In the genomic region with DNA sequence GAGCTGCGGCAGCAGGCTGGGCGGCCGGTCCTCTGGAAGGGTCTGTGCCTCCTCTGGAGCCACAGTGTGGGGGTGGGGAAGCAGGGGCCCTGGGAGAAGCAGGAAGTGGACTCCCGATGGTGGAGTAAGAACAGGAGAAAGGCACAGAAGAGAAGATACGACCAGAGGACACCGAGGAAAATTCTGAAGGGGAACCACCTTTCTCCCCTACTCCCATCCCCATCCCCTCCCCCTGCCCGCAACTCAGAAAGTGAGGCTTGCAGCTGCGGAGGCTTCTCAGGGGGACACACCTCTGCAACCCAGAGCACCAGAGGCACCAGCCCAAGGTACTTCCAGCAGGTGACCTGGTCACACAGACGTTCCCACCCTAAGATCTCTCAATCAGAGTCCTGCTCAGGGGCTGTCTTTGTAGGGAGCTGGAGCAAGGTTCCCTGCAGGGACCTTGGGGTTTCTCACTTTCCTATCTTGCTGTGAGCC, we compare ENCODE assay signal across 8 mouse cellular contexts. TPM values are rescaled to one million over a fixed set of nuclear protein-coding genes. Genes with fewer than 3 reads are reported as not detected.
DNase-seq lines count a peak whose midpoint lies in the region; ATAC-seq lines count a peak whose summit lies in the region.

No protein-coding gene starts in this region.

- 0 out of 2 replicates have a peak, but pooled peaks cover 2% of the 10 kb centered on the region for H3K27me3 ChIP-seq in forebrain, embryonic 16.5 days (replicated peaks; ENCODE audit: control insufficient read depth, insufficient read depth, low read length)
- H3K27me3 ChIP-seq in midbrain, embryonic 14.5 days (ENCODE audit: control insufficient read depth, insufficient read depth, low read length), result no peaks in the 10 kb centered on the region

- H3K9me3 ChIP-seq in forebrain, embryonic 16.5 days (ENCODE audit: control insufficient read depth, low read length), result no peaks in the 10 kb centered on the region
- no peaks in the 10 kb centered on the region for H3K9me3 ChIP-seq in midbrain, embryonic 14.5 days (ENCODE audit: control insufficient read depth, low read length)

- no peak overlapping the region for H3K27ac ChIP-seq in forebrain, embryonic 16.5 days (ENCODE audit: low read length)
- no peak overlapping the region for H3K27ac ChIP-seq in midbrain, embryonic 14.5 days (replicated peaks; ENCODE audit: low read depth, low read length)

- H3K4me1 ChIP-seq in forebrain, embryonic 16.5 days (replicated peaks; ENCODE audit: control insufficient read depth, insufficient read depth, low read length), result peaks cover 7% of the 10 kb centered on the region
- H3K4me1 ChIP-seq in midbrain, embryonic 14.5 days (ENCODE audit: control insufficient read depth, insufficient read depth, low read length), result peaks cover 5% of the 10 kb centered on the region; the same call in 1 of the 2 replicates

- no peak overlapping the region; the same call in 1 of the 2 replicates for H3K9ac ChIP-seq in forebrain, embryonic 16.5 days (replicated peaks; ENCODE audit: low read depth, low read length)
- peak overlapping the region; percentile 39 for H3K9ac ChIP-seq in midbrain, embryonic 14.5 days (replicated peaks; ENCODE audit: low read length)

- DNase-seq in thymus, postnatal 25 days, result peak; percentile 31
- DNase-seq in thymus, adult 18-20 months, result no peak
- peak; percentile 81 to 86 for DNase-seq in kidney, postnatal 4 days
- DNase-seq in midbrain, embryonic 14.5 days, result peak; percentile 60
- DNase-seq in cerebellum, adult 11 months, result no peak
- no peak for DNase-seq in frontal cortex, postnatal 36 days (ENCODE audit: low spot score in 2 of 2)

- peak overlapping the region; percentile 20 for H3K4me3 ChIP-seq in forebrain, embryonic 16.5 days (replicated peaks; ENCODE audit: low read length)
- H3K4me3 ChIP-seq in midbrain, embryonic 14.5 days (replicated peaks; ENCODE audit: low read depth, low read length), result peak overlapping the region; percentile 29

- peak; percentile 47; the same call in 1 of the 2 replicates for ATAC-seq in forebrain, embryonic 16.5 days
- ATAC-seq in midbrain, embryonic 14.5 days (ENCODE audit: low FRiP score, low TSS enrichment), result no peak; the same call in 1 of the 2 replicates
- ATAC-seq in erythroid progenitor cell, adult 5-6 weeks (replicated peaks; ENCODE audit: low FRiP score, poor library complexity, severe bottlenecking), result no peak

- 2% methylated on average over 8 of the region's 9 CpGs for WGBS in forebrain, embryonic 16.5 days
- WGBS in midbrain, embryonic 14.5 days, result 2% methylated on average over 9 of the region's 9 CpGs

- H3K36me3 ChIP-seq in forebrain, embryonic 16.5 days (ENCODE audit: control insufficient read depth, insufficient read depth), result no peaks in the 10 kb centered on the region
- H3K36me3 ChIP-seq in midbrain, embryonic 14.5 days (ENCODE audit: control insufficient read depth, insufficient read depth, low read length), result no peaks in the 10 kb centered on the region

- H3K4me2 ChIP-seq in forebrain, embryonic 16.5 days (ENCODE audit: low read length), result peak overlapping the region; percentile 53
- peak overlapping the region; percentile 60 for H3K4me2 ChIP-seq in midbrain, embryonic 14.5 days (ENCODE audit: low read length)

RNA-seq across cellular contexts. Expression of gene Eif4a2, which starts 7.1 kb away (rescaled TPM):
- polyA plus RNA-seq in forebrain, embryonic 16.5 days (2015; fragmentation: Nextera tagmentation; extraction: Ambion mirVana), result 378 and 390 TPM in 2 replicates
- polyA plus RNA-seq in midbrain, embryonic 14.5 days (2014; fragmentation: Nextera tagmentation; extraction: Ambion mirVana), result 337 and 373 TPM in 2 replicates
- total RNA-seq in erythroid progenitor cell, adult 5-6 weeks (2015; ENCODE audit: low replicate concordance), result 140 and 151 TPM in 2 replicates
- total RNA-seq in erythroid progenitor cell, adult 5-6 weeks (2017; ENCODE audit: low replicate concordance), result 189 and 232 TPM in 2 replicates

RNA-seq across cellular contexts. Expression of gene Rfc4, which starts 27.4 kb away (rescaled TPM):
- 67.2 and 79.4 TPM in 2 replicates for polyA plus RNA-seq in forebrain, embryonic 16.5 days (2015; fragmentation: Nextera tagmentation; extraction: Ambion mirVana)
- 41.9 and 57.1 TPM in 2 replicates for polyA plus RNA-seq in midbrain, embryonic 14.5 days (2014; fragmentation: Nextera tagmentation; extraction: Ambion mirVana)
- total RNA-seq in erythroid progenitor cell, adult 5-6 weeks (2015; ENCODE audit: low replicate concordance), result 98.4 and 133 TPM in 2 replicates
- total RNA-seq in erythroid progenitor cell, adult 5-6 weeks (2017; ENCODE audit: low replicate concordance), result 32.8 and 50.6 TPM in 2 replicates

RNA-seq across cellular contexts. Expression of gene Kng1, which starts 42.5 kb away (rescaled TPM):
- polyA plus RNA-seq in forebrain, embryonic 16.5 days (2015; fragmentation: Nextera tagmentation; extraction: Ambion mirVana), result not detected in 2 replicates
- not detected in 2 replicates for polyA plus RNA-seq in midbrain, embryonic 14.5 days (2014; fragmentation: Nextera tagmentation; extraction: Ambion mirVana)
- total RNA-seq in erythroid progenitor cell, adult 5-6 weeks (2015; ENCODE audit: low replicate concordance), result 0.72 and 3.4 TPM in 2 replicates
- not detected in 2 replicates for total RNA-seq in erythroid progenitor cell, adult 5-6 weeks (2017; ENCODE audit: low replicate concordance)

RNA-seq across cellular contexts. Expression of gene Adipoq, which starts 46.2 kb away (rescaled TPM):
- not detected in 2 replicates for polyA plus RNA-seq in forebrain, embryonic 16.5 days (2015; fragmentation: Nextera tagmentation; extraction: Ambion mirVana)
- polyA plus RNA-seq in midbrain, embryonic 14.5 days (2014; fragmentation: Nextera tagmentation; extraction: Ambion mirVana), result not detected in 2 replicates
- 12.2 TPM in 1 of 2 replicates, not detected in the other for total RNA-seq in erythroid progenitor cell, adult 5-6 weeks (2015; ENCODE audit: low replicate concordance)
- total RNA-seq in erythroid progenitor cell, adult 5-6 weeks (2017; ENCODE audit: low replicate concordance), result 0.51 TPM in 1 of 2 replicates, not detected in the other

Comparison
In these comparisons a context has a peak if more than half of its experiments do, and no peak if none do; other contexts are left out.
1. DNase-seq: peak in thymus, postnatal 25 days (single experiment), kidney, postnatal 4 days (2 of 2) and midbrain, embryonic 14.5 days (single experiment); none in thymus, adult 18-20 months (0 of 2), cerebellum, adult 11 months (single experiment) and frontal cortex, postnatal 36 days (0 of 2).